Mouse (Mus musculus) urinary bladder, postnatal 14 days (tissue): ENCODE measurements around the gene Mtf2.
"Not testable (repeated sequence)": the region's sequence is repeated elsewhere in the genome, so short reads cannot be mapped to it uniquely, and the experiment has no call there.

Source experiments
- DNase-seq: peaks from one replicate; pipeline ENCODE4 v3.0.0; 2021; ENCODE audit warnings: low spot score

The Mtf2 gene

GRCm38 (mm10) chr5:108085440-108085839 lies 20.0 kb downstream of the Mtf2 start:
- DNase-seq = no peak

- DNase-seq = not testable (repeated sequence)
These were observed 27.3 kb downstream of the Mtf2 start for GRCm38 (mm10) chr5:108092731-108093130.

- DNase-seq = no peak
These were observed 32.2 kb downstream of the Mtf2 start for GRCm38 (mm10) chr5:108097676-108098075.

GRCm38 (mm10) chr5:108100196-108100595 lies 34.7 kb downstream of the Mtf2 start:
- no peak for DNase-seq

- no peak for DNase-seq
These were observed 38.8 kb downstream of the Mtf2 start for GRCm38 (mm10) chr5:108104306-108104705.

- DNase-seq = no peak
These were observed 43.9 kb downstream of the Mtf2 start for GRCm38 (mm10) chr5:108109346-108109745.

GRCm38 (mm10) chr5:108117693-108118092 lies 52.2 kb downstream of the Mtf2 start:
- no peak for DNase-seq

- no peak for DNase-seq
These were observed 54.9 kb downstream of the Mtf2 start for GRCm38 (mm10) chr5:108120221-108120900.

GRCm38 (mm10) chr5:108131849-108132440 lies 66.5 kb downstream of the Mtf2 start:
- peak; percentile 38 for DNase-seq

GRCm38 (mm10) chr5:108132441-108133243 lies 67.2 kb downstream of the Mtf2 start, which contains the start of the genes Tmed5 and Ccdc18:
Gene Tmed5 (minus strand): TSS chr5:108132620.
Gene Ccdc18 (plus strand): TSS chr5:108132875.
- peak; percentile 97 for DNase-seq

GRCm38 (mm10) chr5:108152592-108152991 lies 87.1 kb downstream of the Mtf2 start:
- DNase-seq = no peak
